Mouse (Mus musculus) adrenal gland, postnatal 4 days (tissue): Measurements from ENCODE around the gene Exoc4. TPM values are rescaled to one million over a fixed set of nuclear protein-coding genes. Genes with fewer than 3 reads are reported as not detected.

ENCODE experiments used
- DNase-seq, 2 experiments: peaks; one replicate each; pipeline ENCODE4 v3.0.0; 2021 to 2022; ENCODE audit warnings: low spot score in 2 of 2, mixed read lengths in 2 of 2
- total RNA-seq, 2 experiments: library from RNA; stranded (reverse); gene quantifications; 2 replicates each; pipeline ENCODE4 v1.2.3; 2021

The Exoc4 gene
- total RNA-seq, 2 experiments from 2014 or later, result 53.7 to 60.0 TPM

- DNase-seq, result no peak
These were observed 217.4 kb downstream of the Exoc4 start for GRCm38 (mm10) chr6:33466168-33466839.

DNA sequence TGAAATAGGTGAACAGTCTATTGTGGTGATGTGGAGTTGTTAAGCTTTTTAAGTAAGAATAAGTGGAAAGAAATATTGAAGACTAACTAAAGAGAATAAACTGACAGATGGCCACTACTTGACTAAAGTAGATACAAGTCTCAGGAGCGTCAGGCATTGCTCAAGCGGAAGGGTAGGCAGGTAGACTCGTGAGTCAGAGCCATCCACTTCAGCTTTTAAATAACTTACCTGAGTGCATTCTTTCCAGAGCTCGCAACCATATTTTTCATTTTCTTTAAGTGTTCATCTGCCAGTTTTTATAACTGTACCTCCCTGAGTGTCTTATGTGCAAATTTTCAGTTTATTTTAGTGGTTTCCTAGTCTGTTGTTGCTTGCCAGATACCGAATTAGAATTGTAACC, 219.6 kb downstream of the Exoc4 start:
- no peak for DNase-seq

DNA sequence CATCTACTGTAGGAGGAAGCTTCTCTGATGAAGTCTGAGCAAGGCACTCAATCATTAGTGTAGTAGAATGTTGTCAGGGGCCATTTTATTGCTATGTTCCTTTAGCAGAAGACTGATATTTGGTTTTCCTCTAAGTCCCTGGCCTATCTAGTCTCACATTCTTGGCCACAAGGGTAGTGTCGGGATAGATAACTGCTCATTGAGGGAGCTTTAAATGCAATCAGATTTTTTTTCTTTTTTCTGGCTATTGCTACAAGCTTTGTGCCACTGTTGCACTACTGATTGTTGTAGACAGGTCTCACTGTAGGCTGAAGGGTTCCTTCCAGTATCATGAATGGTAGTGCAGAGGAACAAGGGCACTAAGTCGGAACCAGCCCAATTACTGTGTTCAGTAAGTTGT, 227.2 kb downstream of the Exoc4 start:
- no peak for DNase-seq

DNA sequence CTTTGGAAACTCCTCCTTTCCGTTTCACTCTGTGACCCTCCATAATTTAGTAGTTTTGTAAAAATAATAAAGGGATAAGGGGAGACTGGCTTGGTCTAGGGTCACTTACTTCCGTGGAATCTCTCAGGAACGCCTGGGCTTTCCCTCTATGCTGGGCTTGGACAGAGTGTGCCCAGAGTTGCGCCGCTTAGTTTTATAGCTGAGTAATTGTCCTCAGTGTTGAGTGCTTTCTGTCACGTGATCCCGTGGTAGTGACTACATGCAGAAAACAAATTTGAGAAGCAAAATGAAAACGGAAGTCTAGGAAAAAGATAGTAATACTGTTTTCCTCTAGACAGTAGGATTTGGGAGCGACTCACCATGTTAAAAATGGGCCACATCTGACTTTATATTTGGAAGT, 235.7 kb downstream of the Exoc4 start:
- DNase-seq, result no peak

DNA sequence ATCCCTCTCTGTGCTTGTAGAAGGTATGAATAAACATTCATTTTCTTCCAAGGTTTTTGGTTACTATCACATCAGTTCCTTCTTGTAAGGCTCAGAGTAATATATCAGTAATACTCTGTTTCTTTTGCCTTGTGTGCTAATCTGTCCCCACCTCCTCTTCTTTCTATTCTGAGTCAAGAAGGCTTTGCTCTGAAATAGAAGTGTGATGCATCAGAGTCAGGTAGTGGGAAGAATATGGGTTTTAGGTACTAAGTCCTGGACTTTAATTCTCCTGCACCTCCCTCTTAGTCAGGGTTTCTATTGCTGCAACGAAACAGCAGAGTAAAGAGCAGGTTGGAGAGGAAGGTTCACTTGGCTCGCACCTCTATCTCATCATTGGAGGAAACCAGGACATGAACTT, 240.9 kb downstream of the Exoc4 start:
- DNase-seq, result no peak

DNA sequence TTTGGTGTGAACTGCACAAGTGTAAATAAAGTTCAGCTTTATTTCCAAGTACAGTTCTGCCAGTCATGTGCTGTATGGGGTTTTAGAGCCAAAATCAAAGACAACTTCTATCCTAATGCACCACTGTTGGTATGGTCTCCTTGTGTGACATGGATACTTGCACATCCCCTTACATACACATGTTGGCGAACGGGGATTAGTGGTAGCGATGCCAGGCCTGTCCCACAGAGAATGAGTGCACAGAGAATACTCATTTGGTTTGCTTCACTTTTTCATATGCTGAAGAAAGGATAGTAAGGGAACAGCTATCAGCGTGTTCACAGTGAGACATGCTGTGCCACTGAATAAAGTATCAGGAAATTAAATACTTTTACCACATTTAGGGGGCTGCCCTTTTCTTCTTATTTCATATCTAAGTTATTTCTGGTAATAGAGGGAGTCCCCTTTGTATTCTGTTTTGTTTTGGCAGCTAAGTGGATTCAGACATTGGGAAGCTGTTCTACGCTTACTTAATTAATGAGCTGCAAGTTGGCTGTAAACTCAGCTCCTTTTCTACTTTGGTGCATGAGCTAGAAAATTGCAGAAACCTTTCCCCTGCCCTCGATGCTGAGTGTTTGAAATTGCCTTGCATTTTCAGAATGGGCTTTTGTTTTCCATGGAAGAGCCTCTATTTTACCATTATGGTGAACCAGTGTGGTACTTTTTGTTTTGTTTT, 247.4 kb downstream of the Exoc4 start:
- no peak for DNase-seq

- DNase-seq, result no peak
These were observed 248.5 kb downstream of the Exoc4 start for GRCm38 (mm10) chr6:33497348-33497747.

DNA sequence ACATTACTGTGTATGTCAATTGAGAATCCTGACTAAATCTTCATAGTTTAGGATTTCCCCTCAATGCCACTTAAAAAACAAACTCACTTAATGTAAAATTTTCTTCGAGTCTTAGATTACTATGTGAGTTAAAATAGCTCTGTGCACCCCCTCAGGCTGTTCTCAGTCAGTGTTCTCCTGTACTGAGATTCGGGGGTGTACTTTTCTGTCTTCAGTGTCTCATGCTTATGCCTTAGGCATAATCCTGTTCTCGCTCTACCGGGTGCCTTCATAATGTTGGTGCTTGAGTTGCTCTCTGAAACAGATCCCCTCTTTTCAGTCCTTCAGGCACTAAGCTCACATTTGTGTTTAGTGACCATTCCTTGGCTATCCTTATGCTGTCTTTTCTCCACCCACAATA, 253.5 kb downstream of the Exoc4 start:
- no peak for DNase-seq

GRCm38 (mm10) chr6:33503381-33503780, 254.5 kb downstream of the Exoc4 start:
- DNase-seq, result no peak

DNA sequence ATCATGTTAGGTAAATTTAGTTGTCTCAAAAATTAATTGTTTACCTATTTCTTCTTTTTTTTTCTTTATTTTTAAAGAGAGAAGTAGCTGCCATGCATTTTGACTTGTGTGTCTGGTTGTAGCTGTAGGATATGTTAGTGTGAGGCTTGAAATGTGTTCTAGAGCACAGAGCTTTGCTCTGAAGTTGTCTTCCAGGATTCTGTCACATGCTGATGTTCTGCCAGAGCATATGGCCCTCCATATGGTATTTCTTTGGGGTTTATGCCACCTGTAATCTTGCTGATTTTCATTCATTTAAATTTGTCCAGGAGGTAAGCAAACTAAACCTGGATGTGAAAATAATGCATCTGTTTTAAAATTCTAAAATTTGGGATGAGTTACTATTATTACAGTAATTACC, 258.2 kb downstream of the Exoc4 start:
- no peak for DNase-seq

GRCm38 (mm10) chr6:33515391-33515790, 266.5 kb downstream of the Exoc4 start:
- no peak for DNase-seq

DNA sequence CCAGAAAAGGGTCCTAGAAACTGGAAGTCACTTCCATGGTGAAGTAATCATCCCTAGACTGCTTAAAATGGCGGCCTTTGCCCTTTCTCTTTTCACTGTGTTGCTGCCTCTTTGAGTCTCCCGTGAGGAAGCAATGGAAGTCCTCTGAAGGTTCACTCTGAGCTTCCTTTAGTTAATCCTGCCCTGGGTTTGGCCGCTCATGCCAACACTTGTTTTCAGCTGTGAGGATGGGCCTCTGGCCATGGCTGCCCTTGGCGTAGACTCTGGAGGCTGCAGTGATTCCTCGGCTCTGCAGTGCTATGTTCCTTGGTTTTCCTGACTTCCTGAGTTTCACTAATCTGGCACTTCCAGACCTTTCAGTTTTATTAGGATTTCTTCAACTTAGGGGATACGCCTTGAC, 267.9 kb downstream of the Exoc4 start:
- DNase-seq, result no peak

- DNase-seq, result no peak
These were observed 269.1 kb downstream of the Exoc4 start for GRCm38 (mm10) chr6:33517890-33518410.

DNA sequence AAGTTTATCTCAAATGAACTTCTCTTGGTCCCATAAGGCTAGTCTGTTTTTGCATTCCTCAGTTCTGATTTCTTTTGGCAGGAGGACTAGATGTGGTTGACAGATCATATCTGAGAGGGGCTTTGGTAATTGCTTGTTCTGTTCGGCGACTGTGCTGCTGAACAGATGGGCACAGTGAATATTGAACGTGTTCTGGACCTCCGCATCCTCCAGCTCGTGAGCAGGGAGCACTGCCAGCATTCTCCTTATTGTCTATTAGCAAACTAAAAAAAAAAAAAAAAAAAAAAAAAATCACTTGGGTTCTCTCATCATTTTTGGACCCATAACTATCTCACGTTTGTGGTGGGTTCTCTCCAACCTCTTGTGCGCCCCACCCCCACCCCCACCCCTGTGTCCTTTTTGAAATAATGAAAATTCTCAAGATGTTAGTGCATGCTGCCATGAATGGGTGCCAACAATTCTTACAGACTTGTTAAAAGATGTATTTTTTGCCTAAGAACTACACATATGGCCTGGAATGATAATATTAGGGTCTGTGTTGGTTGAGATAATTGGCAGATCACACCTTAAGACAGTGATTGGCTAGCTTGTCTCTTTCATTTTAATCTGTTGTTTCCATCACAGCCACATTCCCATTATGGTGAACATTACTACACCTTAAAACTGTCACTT, 276.9 kb downstream of the Exoc4 start:
- no peak for DNase-seq

DNA sequence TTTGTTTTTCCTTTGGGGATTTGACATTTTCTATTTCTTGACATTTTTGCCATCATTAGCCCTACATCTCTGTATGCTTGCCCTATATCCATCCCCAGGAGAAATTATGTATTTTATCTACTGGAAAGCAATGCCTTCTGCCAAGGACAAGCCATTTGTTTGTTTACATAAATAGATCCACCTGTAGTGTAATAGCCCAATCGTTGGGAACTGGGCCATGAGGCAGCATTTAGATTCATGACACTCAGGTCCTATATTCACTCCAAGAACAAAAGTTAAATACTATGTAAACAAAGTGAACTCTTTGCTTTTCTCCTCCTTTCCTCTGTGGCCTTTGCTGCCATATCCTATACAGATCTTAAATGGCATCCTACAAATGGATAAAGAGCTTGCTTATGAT, 291.5 kb downstream of the Exoc4 start:
- no peak for DNase-seq

DNA sequence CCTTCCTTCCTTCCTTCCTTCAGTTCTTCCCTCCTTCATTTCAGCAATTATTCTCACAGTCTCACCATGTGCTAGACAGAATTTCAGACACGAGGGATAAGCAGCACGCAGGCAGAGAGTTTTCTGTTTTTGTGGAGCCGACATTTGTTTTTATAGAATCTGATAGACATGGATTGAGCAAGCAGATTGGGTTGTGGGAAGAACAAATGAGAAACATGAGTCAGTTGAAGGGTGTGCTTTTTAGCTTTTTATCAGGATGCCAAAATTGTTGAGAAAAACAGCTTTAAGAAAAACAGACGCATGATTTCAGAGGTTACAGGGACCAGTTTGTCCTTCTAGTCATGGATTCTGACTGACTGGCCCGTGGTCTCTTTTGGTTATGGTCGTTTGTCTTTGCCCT, 293.8 kb downstream of the Exoc4 start:
- DNase-seq, result no peak

- DNase-seq, result no peak
These were observed 303.0 kb downstream of the Exoc4 start for GRCm38 (mm10) chr6:33551934-33552333.

- DNase-seq, result no peak
These were observed 312.0 kb downstream of the Exoc4 start for GRCm38 (mm10) chr6:33560925-33561324.

DNA sequence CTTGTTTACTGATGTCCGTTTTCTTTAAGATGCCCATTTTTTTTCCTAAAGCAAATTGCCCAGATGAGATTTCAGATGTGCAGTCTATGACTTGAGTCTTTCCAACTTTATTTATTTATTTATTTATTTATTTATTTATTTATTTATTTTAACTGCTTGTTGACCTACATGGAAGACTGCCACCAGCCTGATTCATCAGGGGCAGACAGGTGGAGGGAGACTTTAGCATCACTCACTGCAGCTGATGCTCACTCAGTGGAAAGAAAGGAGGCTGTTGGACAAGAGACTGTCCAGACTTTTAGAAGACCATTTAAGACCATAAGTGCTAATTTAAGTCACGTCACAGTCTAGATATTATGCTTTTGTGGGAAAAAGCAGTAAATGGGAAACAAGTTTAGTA, 313.0 kb downstream of the Exoc4 start:
- DNase-seq, result no peak

GRCm38 (mm10) chr6:33575947-33576346, 327.1 kb downstream of the Exoc4 start:
- DNase-seq, result no peak

- DNase-seq, result no peak
These were observed 359.6 kb downstream of the Exoc4 start for GRCm38 (mm10) chr6:33608469-33608868.

DNA sequence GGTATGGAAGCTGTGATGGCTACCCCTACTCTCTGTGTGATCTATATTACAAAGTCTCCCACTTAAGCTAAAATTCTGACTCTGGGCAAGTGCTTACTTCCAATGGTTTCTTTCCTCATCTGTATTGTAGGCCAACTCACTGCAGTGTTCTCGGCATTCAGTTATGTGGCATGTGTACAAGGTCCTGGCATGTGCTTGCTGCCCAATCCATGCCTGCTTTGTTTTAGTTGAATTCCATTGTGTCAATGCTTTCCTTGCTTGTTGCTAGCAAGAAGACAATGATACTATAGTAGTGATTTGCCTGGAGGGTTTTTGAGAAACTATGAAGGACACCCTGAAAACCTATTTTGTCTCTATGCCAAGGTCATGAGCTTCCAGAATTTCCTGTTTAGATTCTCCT, 365.1 kb downstream of the Exoc4 start:
- no peak for DNase-seq
